Mouse (Mus musculus) embryonic fibroblast, embryonic 13.5 days (primary cell): ENCODE data around the gene Abca6.

ENCODE experiments used
- CTCF ChIP-seq: IDR thresholded peaks from 2 replicates; pipeline ENCODE4 v1.5.1; 2011; ENCODE audit warnings: mild to moderate bottlenecking, control low read depth, low read length, moderate library complexity, borderline replicate concordance; ENCODE audit not compliant: insufficient read depth
- POLR2A ChIP-seq: IDR thresholded peaks from 2 replicates; pipeline ENCODE4 v1.6.1; 2011; ENCODE audit warnings: low read depth, mild to moderate bottlenecking, control low read depth, low read length, moderate library complexity

- TF ChIP-seq CTCF (no peak), POLR2A (no peak)
Measured at GRCm38 (mm10) chr11:110286331-110286730, 34.8 kb upstream of the Abca6 start.
